Mouse (Mus musculus): Measurements from ENCODE around the gene Gemin8.

Gemin8 gene

DNA sequence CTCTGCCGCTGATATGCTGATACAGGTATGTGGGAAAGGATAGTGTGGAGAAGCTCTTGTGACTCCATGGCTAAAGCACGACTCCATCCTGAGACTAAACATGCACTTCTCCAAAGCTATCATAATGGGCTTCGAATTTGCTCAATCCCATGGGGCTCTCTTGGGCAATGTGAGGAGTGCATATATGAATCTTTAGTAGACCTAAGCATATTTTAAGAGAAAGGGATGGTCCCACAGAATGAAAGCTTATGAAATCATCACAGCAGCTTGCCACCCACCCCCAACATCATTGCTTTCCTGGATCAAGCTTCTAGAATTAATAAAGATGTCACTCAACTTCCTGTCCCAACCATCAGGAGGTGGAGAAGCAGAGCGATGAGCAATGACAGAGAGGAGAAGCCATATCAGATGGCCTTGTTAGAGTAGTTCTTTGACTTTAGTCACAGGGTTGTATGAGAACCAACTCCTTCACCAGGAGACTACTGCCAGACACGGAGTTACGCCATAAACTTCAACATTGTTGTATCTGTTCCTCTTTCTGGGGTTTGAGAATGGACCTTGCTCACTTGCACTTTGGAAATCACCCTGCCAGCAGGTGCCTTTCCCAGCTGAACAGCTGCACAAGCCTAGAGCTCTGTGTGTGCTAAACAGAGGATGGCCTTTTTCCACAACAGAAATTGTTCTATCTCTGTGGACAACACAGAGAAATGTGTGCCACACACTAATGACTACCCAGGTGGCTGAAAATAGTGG lies 60.4 kb downstream of the Gemin8 start:
- no peak for DNase-seq (ENCODE audit: low read depth, low spot score)

DNA sequence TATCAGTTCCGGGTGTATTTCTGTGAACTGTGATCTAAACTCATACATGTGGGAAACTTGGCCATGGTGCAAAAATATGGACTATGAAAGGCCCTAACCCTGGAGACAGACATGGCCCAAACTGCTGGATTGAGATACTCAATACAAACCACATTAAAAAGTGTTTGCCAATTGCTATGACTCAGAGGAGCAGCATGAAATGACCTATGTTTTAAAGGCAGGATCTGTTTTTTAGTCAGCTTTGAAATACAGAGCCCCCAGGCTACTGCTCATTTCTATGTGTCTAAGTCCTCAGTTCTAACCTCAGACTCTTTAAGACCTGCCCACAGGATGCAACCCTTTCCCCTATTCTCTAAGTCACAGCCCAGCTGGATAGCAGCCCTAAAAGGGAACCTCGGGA lies 65.9 kb downstream of the Gemin8 start:
- DNase-seq (ENCODE audit: low read depth, low spot score) = no peak

DNA sequence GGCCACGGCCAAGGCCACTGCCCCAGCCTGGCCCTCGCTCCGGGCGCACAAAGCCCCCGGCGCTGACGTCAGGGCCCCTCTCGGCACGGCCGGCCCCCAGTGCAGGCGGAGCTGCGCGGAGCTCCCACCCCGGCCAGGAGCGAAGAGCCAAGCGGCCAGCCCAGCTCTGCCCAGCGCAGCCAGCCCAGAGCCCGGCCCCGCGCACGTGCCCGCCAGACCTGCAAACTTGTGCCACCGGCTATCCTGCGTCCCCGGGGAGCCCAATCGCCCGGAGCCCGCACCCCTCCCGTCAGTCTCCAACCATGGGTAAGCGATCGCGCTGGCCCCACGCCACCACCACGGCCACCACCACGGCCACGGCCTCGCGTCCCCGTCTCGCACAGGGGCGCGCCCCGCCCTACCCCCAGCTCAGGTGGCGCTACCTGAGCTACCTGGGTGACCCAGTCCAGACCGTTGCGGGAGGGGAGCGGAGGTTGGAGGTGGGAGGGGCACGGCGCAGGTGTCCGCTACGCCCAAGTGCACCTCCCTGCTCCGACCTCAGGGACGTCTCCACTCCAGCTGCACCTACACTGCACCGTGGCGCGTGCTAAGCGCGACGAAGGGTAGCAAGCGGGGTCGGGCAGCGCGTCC lies 68.7 kb downstream of the Gemin8 start, which contains the start of gene Gpm6b:
Gene Gpm6b (plus strand): TSS at position 81 of the 630 bp plus-strand sequence.
- DNase-seq (ENCODE audit: low read depth, low spot score) = peak; percentile 22

DNA sequence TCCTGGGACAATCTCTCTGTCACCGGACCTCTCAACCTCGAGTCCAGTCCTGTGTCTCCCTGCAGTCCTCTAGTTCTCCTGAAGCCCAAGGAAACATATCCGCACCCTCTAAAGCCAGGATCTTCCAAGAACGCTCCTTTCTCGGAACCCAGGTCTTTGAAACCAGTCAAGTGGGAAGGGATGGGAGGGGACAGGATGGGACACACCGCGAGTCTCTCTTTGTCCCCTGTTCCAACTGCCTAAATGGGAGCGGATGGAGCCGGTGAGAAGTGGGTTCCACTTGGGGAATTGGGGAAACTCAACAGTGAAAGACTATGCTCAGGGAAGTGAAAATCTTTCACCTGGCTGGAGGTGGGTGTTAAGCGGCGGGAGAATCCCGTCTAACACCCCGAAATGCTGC lies 69.3 kb downstream of the Gemin8 start:
- DNase-seq (ENCODE audit: low read depth, low spot score) = no peak
